Mouse (Mus musculus) layer of hippocampus, postnatal 14 days (tissue): ENCODE results near the gene Pomt2. TPM values are rescaled to one million over a fixed set of nuclear protein-coding genes. Genes with fewer than 3 reads are reported as not detected.
"Not testable (repeated sequence)": the region's sequence is repeated elsewhere in the genome, so short reads cannot be mapped to it uniquely, and the experiment has no call there.

ENCODE experiments used
- DNase-seq, 2 experiments: peaks; one replicate each; pipeline ENCODE4 v3.0.0; 2021 to 2022; ENCODE audit warnings: low spot score in 2 of 2, mixed read lengths in 1 of 2
- long read RNA-seq, 2 experiments: library from polyadenylated mRNA; stranded (forward); transcript quantifications; one replicate each; pipeline ENCODE4 v2.0.0; 2021
- total RNA-seq, 2 experiments: library from RNA; stranded (reverse); gene quantifications; 2 replicates each; pipeline ENCODE4 v1.2.3; 2021

Gene Pomt2
- total RNA-seq, result 10 to 100 TPM; 19.0 to 21.3 TPM
- long read RNA-seq, experiment 1, full-length matches to known transcripts, result 11 of 14 reads
- long read RNA-seq, experiment 1, partial matches to known transcripts, result 2 of 14 reads
- long read RNA-seq, experiment 1, other reads (novel, unspliced or antisense), result 1 of 14 reads
- long read RNA-seq, experiment 2, full-length matches to known transcripts, result 12 of 15 reads
- long read RNA-seq, experiment 2, partial matches to known transcripts, result 1 of 15 reads
- long read RNA-seq, experiment 2, other reads (novel, unspliced or antisense), result 2 of 15 reads

DNA sequence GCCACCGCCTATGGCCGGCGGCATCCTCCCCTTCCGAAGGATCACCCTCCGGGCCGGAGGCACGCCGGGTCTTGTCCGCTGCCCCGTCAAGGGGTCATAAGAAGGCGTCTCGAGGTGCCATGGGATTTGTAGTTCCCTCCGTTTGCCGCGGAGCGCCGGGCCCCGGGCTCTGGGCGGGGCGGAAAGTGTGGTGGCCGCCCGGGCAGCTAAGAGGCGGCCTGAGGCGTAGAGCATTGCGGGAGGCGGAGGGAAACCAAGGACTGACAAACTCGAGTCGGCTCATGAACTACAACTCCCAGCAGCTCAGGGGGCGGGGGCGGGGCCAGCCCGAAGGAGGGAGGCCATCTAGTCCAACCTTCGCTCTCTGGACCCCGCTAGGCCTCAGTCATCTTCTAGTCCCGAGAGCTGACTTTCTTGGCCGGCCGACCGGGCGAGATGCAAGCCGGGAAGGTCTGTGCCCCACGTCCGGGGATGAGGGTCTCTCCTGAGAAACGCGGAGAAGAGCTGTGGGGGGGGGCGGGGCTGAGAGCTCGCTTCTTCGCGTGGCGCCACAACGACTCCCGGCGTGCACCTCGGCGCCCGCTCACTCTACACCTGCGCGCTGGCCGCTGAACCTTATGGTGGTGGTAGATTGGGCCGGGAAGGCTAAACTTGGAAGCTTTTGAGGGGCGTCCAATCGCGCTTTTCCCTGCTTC lies at the start of gene Pomt2:
Pomt2 (minus strand) TSS at position 574 of the 695 bp plus-strand sequence.
- DNase-seq, result peak; percentile 92 to 95

DNA sequence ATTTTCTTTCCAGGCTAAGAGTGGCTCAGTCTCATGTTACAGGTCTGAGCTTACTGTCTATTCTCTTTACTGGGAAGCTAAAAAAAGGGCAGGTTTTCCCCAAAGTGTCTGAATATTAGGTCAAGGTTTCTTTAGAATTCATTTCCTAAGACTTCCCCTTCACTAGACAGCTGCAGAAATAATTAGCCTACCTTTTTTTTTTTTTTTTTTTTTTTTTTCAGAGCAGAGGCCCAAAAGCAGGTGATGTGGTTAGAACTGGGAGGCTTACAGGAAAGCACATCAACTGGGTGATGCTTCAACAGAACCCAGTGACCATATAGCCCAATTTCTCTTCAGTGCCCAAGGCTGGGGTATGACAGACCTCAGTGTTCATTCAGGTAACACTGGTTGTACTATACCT lies 48.5 kb upstream of the Pomt2 start:
- DNase-seq, result no peak

DNA sequence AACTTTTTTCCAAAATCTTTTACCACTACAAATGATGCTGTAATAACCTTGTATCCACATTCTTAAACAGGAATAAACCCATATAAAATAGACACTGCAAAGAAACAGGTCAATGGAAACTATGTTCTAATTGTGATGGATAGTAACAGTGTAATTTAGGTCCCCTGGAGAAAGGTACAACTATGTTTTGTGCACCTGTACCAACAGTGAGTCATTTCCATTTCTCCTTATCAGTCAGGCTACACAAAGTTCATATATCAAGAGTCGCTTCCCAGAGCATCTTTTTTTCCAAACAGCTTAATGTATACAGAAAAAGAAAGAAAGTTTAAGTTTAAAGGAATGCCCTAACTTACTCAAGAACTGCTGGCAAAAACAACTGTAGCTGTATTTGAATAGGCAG lies 47.3 kb upstream of the Pomt2 start:
- DNase-seq, result no peak

DNA sequence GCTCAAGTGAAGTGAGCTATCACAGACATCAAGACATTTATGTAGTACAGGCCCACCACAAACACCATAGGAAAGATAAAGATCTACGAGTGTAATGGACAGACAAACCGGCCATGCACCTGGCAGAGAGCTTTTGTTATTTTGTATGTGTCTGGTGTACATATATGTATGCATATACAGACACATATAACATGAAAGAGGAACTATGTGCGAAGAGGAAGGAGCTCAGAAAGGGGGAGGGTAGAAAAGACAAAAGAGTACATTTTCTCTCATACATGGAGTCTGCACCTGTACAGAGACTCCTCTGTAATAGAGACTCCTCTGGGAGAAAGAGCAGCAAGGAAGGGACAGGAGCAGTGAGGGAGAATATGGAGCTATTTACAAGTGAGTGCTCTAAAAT lies 45.2 kb upstream of the Pomt2 start:
- DNase-seq, result no peak

DNA sequence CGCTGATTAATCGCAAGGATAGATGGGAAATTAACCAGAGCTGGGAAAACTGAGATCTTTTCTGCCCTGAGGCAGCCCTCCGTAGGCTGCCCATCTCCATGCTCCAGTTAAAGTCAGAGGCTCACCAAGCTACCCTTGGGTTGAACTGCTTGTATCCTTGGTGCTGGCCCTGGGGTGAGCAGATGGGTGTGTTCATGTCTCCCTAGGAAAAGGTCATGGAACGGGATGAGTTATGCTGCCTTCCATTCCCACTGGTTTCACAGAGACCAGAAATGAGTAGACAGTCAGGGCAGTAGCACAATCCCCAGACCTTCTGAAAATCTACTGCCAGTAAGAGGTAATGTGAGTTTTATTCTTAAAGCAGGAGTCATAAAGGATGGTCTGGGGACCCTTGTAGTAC lies 29.9 kb upstream of the Pomt2 start:
- DNase-seq, result no peak

DNA sequence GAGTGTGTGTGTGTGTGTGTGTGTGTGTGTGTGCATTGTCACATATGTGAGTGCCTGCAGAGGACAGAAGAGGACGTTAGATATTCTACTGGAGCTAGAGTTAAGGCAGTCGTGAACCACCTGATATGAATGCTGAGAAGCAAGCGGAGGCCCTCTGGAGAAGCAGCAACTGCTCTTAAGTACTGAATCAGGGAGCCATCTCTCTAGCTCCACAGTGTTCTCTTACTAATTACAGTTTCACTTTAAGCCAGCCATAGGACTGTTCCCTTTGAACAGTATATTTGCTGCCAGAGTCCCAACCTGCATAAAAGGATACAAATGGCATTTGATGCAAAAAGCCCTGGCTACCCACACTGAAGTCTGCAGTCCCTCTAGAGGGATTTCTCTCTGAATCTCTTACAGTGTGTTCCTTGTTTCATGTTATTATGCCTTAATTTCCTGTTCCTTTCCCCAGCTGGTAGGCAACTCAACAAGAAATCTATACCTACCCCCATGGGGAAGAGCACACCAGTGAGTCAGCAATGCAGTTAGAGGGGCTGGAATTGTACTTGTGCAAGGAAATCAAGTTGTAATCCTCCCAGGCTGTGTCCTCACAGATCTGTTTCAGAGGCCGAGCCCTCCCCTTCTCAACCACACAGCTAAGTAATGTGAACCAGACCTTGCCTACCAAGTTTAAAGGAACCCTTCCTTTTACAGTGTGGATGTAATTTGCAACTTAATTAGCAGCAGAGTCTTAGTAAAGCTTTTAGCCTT lies 27.6 kb upstream of the Pomt2 start:
- DNase-seq, result no peak

DNA sequence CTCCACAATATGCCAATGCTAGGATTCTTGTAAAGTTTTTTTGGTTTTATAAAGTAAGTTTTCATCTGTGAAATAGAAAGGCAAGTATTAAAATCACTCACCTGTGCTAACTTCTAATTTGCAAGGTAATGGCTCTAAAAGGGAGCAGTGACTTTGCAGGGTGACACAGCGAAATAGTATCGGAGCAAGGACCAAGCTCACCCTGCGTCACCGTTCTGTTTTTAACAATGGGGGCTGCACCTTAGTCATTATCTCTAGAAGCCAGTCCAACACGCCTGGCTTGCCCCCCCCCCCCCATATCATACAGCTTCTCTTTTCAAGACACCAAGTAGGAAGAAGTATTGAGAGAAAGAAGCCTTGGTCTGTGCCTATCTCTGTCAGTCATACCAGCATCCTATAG lies 13.0 kb upstream of the Pomt2 start:
- DNase-seq, result no peak

DNA sequence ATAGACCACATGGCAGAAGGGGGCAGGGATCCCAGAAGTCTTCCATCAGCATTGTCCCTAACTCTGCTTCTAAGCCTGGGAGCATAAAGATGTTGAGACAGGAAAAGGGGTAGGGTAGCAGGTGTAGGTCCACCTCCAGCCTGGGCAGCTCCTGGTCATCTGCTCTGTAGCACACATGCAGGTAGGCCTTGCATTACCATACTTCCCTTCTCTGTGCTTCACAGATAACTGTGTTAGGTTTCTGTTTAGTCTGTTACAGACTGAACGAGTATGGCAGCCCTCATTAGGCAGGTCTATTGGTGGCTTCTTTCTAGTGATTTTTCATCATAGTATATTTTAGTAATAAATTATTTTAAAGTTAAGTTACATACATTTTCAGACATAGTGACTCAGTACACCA lies 12.5 kb upstream of the Pomt2 start:
- no peak for DNase-seq

DNA sequence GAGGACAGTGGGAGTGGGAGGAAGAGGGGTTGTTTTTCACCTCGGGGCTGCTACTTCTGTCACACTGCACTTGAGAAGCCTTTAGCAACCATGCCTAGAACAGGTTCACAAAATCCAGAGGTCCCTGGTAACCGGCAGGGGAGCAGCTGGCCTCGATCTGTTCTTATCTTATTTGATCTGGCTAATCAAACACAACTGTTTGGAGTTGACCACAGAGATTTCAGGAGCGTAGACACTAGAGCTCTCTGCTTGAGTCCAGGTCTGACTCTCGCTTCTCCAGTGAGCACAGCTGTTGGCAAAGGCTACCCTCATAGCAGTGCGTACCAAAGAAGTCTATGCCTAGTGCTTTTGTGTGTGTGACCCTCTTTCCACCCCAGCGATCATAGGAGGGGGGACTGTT lies 10.3 kb upstream of the Pomt2 start:
- no peak for DNase-seq

DNA sequence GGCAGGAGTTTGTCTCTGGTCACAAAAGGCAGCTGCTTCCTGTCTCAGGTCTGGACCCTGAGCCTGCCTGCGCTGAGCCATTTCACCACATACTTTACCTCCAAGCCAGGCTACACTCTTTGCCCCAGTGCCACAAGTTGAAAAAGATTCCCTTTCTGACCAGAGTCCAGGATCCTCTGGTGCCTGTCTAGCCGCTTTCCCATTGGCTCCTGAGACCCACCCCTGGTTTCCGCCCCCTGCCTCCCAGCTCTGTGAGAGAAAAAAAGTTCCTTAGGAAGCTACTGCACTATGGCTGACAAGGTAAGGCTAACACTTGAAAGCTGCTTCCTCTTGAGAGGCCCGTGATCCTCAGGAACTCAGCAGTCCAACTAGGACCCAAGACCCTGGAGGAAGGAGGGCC lies 9.6 kb upstream of the Pomt2 start:
- no peak for DNase-seq

DNA sequence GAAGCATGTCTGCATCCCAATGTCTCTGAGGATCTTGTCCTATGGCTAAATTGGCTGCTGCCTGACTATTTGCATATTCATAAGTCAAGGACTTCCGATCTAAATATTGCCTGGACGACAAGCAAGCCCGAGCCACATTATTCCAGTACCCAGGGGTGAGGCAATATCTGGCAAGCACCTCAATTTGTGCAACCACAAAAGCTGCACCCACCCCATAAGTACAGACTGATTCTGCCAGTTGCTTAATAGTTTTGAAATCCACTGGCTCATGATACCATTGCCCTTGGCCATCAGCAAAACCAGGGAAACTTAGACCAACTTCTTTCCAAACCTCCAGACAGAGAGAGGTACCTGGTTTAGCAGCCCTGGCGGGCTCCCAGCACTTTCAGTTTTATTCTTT lies 6.7 kb upstream of the Pomt2 start:
- DNase-seq, result not testable (repeated sequence)

DNA sequence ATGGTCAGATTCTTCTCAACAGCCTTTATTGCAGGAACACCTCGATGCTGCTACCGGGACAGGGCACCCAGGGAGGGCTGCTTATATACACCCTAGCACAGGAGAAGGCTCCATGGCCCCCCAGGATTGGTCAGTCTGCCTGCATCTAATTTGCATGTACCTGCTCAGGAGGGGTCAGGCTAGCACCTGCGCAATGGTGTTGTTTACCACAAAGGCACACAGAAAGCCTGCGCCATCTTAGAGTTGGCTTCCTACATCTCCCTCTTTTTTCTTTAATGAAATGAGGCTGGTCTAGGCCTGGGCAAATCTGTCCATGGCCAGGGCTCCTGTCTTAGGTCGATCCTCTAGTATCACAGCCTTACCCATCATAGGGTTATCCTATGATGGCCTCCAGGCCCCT lies 1.7 kb upstream of the Pomt2 start:
- no peak for DNase-seq

DNA sequence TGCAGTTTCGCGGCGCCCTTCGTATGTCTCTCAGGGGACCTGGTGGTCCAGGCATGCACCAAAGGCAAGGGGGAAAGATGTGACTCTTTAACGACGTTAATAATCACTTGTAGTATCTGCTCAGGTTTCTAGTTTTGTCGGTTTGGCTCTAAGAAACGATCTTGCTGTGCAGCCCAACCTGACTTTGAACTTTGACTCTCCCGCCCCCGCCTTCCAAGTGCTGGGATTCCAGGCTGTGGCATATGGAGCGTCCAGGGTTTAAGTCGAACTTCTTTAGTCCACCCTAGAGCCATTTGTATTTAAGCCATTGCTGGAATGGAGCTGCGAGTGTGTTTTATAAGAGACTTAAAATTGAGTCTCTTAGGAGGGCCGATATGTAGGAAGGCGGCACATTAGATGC lies 368 bp upstream of the Pomt2 start:
- DNase-seq, result no peak

DNA sequence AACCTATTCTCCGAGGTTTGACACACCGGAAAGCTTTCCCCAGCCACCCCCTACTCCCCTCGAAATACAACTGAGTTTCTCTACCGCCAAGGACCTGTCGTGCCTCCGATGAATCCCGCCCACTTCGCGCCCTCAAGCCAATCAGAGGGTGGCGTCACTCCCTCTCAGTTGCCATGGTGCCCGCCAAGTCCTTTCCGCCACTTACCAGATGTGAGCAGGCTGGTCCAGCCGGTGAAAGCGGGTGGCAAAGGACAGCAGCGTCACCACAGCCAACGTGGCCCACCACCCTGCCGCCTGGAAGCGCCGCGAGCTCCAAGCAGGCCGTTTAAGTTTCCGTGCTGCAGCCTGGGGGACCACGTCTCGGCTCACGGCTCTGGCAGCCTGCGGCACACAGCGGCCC lies 802 bp downstream of the Pomt2 start, which contains the start of gene Gstz1:
Gstz1 (plus strand) TSS at position 200 of the 400 bp plus-strand sequence.
- peak; percentile 84 to 90 for DNase-seq

DNA sequence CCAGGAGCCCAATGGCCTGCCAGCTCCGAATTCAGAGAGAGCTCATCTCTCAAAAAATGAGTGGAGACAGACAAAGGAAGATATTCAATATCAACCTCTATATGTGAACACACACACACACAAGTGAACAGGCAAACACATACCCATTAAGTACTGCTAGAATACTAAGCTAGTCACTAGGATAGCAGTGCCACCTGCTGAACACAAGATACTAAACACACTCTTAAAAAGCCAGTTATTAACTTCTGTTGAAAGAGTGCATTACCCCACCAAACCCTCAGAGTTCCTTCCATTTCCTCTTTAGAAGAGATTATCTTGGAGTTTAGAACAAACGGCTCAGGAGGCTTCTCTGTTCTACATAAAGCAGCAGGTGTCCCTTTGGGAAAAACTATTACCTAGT lies 5.6 kb downstream of the Pomt2 start:
- no peak for DNase-seq

DNA sequence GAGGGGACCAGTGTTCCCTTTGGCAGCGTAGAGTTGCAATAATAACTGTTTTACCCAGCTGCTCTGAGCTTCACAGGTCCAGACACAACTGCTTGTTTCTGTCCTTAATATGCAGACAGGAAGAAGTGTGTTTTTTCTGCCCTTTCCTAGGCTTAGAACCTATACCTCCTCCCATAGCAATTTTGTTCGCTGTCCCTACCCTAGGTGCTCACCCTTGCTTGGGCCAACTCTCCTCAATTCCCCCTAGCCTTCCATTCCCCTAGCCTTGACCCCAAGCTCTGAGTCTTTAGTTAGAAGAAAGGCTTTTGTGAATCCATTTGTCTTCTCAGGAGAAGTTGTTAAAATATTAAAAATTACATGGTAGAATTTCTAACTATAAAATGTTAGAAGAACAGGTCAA lies 9.0 kb downstream of the Pomt2 start:
- no peak for DNase-seq

DNA sequence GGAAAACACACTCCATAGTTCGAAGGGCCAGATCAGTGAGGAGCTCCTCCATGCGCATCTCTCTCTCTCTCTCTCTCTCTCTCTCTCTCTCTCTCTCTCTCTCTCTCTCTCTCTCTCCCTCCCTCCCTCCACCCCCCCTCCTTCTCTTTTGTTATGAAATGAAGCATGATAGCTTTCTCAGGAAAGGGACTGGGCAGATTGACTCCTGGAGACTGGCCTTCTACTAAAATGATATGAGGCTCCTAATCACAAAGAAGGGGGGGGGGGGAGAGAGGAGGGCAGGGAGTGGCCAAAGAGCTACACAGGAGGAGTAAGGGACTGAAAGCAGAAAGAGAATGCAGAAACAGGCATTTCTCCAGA lies 9.4 kb downstream of the Pomt2 start:
- no peak for DNase-seq

DNA sequence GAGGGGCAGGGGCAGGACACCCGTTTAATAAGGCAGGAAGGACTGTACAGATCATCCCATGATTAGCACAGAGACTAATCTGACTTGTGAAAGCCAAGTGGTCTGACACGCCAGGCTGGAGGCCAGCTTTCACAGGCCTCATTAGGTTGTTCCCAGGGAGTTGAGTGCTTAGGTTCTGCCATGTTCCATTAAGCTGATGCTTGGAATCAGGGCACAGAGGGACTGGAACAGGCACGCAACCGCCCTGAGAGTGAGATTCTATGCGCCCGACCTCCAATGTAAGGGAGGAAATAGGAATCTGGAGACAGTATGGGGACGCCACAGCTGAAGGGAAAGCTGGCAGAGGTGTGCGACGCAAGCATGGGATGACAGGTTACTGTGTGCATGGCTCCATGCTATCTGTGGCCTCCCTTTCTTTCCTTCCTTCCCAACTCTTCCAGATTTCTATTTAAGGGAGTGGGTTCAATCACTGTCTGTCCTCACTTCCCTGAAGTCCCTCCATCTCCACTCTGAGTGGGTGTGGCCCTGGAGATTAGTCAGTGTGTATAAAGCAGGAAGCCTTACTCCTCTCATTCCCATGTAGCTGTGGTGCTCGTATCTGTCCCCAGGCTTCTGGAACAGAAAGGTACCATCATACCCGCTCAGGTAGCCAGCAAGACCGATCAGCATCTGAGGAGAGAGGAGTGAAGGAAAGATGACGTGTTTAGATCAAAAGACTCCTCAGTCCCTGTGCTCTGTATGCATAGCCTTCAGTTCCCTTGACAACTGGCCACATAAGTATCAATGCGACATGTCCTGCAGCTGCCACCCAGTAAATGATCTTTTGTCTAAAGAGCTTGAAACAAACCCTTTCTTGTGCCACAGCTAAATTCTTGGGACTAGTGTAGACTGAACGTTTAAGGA lies 10.1 kb downstream of the Pomt2 start:
- no peak for DNase-seq

DNA sequence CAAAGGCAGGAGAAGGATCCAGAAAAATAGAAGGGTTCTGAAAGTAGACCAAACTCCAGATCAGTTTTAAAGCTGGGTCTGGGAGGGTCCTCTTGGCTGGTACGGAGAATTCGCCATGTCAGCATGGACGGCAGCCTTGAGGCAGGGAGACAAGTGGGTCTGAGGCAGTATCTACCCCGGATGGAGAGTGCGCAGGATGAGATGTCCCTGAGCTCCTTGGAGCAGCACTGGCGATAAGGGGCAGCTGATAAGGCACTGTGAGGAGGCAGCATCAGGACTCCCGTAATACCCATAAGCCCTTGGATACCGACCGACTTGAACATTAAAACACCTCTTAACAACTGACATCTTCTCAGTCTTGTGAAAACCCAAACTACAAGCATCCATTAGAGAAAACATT lies 15.0 kb downstream of the Pomt2 start:
- DNase-seq, result no peak

DNA sequence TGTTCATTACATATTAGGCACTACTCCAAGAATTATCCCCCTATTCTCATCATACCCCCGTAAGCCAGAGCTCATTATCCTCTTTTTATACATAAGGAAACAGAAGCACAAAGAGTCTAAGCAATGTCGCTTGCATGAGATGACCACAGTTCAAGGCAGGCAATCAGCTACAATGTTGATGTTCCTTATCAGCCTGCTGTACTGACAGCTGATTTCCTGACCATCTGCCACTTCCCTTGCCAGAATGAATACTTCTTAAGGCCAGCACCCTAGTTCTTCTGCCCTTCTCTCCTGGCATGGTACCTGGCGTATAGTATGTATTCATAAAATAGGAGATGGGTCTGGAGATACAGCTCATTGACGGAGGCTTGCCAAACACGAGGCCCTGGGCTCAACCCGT lies 15.6 kb downstream of the Pomt2 start:
- DNase-seq, result no peak

DNA sequence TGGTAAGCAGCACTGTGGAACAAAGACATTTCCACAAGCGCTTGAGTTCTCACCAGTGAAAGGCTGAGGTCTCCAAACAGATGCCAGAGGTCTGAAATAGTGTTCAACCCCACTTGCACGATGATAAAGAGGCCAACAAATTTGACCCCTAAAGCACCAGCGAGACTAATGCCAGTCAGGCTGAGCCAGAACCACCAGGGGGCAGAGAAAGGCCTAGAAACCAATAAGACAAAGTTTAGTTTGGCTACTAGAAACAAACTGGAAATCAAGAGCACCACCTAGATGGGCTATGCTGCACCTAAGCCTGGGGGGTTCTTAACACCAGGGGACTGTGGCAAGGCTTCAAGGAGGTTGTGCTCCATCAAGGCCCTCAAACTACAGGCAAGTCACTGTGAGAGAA lies 16.1 kb downstream of the Pomt2 start:
- no peak for DNase-seq
